Mouse (Mus musculus) embryo, embryonic 10.5 days (tissue): ENCODE results near the gene Ppt1.

Experiments
- DNase-seq: peaks from one replicate; pipeline ENCODE4 v3.0.0-alpha.2; 2015; ENCODE audit warnings: low spot score

Ppt1 gene

GRCm38 (mm10) chr4:122870027-122870426 lies 34.0 kb downstream of the Ppt1 start:
- DNase-seq = peak; percentile 57

- no peak for DNase-seq
Observed at GRCm38 (mm10) chr4:122870741-122871140, 34.7 kb downstream of the Ppt1 start.

- no peak for DNase-seq
Observed at GRCm38 (mm10) chr4:122871269-122871668, 35.2 kb downstream of the Ppt1 start.

GRCm38 (mm10) chr4:122871989-122872388 lies 35.9 kb downstream of the Ppt1 start:
- no peak for DNase-seq

- DNase-seq = no peak
Observed at GRCm38 (mm10) chr4:122873003-122873402, 37.0 kb downstream of the Ppt1 start.

- DNase-seq = no peak
Observed at GRCm38 (mm10) chr4:122873512-122873911, 37.5 kb downstream of the Ppt1 start.

GRCm38 (mm10) chr4:122878333-122879070 lies 42.5 kb downstream of the Ppt1 start:
- DNase-seq = no peak

GRCm38 (mm10) chr4:122882544-122882943 lies 46.5 kb downstream of the Ppt1 start:
- DNase-seq = no peak

GRCm38 (mm10) chr4:122883294-122883693 lies 47.3 kb downstream of the Ppt1 start:
- DNase-seq = no peak

- no peak for DNase-seq
Observed at GRCm38 (mm10) chr4:122884051-122884450, 48.0 kb downstream of the Ppt1 start.

- DNase-seq = no peak
Observed at GRCm38 (mm10) chr4:122884481-122885340, 48.7 kb downstream of the Ppt1 start.

GRCm38 (mm10) chr4:122885768-122886578 lies 49.9 kb downstream of the Ppt1 start, which contains the start of gene Cap1:
TSS of gene Cap1 (minus strand) at chr4:122886056.
- DNase-seq = peak; percentile 99

GRCm38 (mm10) chr4:122886579-122887254 lies 50.7 kb downstream of the Ppt1 start:
- peak; percentile 37 for DNase-seq

- no peak for DNase-seq
Observed at GRCm38 (mm10) chr4:122887336-122887735, 51.3 kb downstream of the Ppt1 start.

GRCm38 (mm10) chr4:122890881-122891481 lies 54.9 kb downstream of the Ppt1 start:
- DNase-seq = no peak

- DNase-seq = no peak
Observed at GRCm38 (mm10) chr4:122891597-122891996, 55.6 kb downstream of the Ppt1 start.

- DNase-seq = no peak
Observed at GRCm38 (mm10) chr4:122892157-122892556, 56.1 kb downstream of the Ppt1 start.

GRCm38 (mm10) chr4:122897750-122898149 lies 61.7 kb downstream of the Ppt1 start:
- DNase-seq = no peak

GRCm38 (mm10) chr4:122898313-122898712 lies 62.3 kb downstream of the Ppt1 start:
- peak; percentile 86 for DNase-seq

- no peak for DNase-seq
Observed at GRCm38 (mm10) chr4:122902156-122902555, 66.1 kb downstream of the Ppt1 start.

GRCm38 (mm10) chr4:122903709-122904108 lies 67.7 kb downstream of the Ppt1 start:
- DNase-seq = no peak
